Mouse (Mus musculus) heart, adult 9 months (tissue): ENCODE results near the gene Ackr3.

ENCODE experiments used
- DNase-seq, 2 experiments: peaks; one replicate each; pipeline ENCODE4 v3.0.0; 2022; ENCODE audit warnings: low spot score in 2 of 2

Gene Ackr3

DNA sequence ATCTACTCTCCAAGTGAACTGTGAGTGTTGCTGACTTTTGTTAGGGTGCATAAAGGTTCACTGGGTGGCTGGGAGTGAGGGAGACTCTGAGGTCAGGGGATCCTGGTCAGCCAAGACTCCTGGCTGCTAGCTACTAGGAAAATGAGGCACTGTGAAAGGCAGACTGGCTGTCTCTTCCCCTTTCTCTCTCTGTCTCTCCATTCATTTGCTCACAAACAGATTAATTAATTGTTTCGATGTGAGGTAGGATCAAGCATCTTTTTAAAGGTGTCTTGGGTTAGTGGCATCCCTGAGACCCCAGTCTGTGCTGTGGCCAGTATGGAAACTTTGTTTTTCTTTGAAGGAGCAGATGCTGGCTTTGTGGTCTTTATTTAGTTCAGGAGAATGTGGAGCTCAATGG, 1.0 kb downstream of the Ackr3 start:
- DNase-seq: no peak

DNA sequence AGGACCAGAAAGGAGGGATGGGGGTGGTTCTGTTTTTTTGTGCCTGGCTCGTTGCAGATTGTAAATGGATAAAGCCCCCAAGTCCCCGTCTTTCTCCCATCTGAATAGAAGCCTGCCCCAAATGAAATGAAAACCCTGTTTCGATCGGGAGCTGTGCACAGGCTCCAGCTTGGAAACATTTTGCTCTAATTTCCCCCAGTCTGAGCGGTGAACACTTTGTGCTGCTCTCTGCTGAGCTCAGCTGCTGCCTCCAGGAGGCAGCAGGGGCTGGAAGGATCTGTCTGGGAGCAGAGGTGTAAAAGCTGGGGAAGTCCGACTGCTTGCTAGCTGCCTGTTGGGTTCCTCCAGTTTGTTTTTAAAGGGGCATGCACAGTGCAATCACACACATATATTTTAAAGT, 1.4 kb downstream of the Ackr3 start:
- DNase-seq: peak in 1 of 2 experiments; percentile 70

DNA sequence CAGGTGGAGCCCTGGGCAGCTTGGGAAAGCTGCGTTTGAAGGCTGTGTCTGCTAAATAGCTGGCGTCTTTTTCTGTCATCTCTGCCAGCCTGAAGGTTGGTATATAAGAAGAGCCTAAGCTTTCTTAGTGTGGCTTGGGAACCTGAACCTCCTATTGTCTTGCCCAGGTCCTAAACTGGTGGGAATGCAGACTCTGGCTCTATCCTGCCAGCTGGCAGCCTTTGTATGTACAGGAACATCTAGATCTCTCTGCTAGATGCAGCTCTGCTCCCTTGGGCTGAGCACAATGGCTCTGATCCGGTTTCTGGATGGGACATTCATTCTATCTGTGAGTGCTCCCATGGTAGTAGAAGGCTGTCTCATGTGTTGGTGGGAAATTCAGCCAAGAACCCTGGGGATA, 2.9 kb downstream of the Ackr3 start:
- DNase-seq: peak in 1 of 2 experiments; percentile 49

DNA sequence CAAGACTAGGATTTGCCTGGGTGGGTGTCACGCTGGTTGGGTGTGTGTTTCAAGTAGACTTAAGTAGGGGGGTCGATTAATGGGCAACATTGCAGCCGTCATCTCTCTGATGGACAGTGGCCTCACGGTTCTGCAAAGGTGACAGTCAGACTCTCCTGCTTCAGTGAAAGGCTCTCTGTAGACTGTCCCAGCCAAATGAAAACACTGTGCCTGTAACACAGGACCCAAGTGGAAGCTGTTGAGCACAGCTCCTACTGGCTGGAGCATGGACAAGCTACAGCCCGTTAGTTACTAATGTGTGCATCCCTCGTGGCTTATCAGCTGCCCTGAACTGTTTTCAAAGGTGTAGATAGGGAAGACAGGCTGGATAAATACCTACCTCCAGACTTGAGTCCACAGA, 3.5 kb downstream of the Ackr3 start:
- peak in 1 of 2 experiments; percentile 47 for DNase-seq

DNA sequence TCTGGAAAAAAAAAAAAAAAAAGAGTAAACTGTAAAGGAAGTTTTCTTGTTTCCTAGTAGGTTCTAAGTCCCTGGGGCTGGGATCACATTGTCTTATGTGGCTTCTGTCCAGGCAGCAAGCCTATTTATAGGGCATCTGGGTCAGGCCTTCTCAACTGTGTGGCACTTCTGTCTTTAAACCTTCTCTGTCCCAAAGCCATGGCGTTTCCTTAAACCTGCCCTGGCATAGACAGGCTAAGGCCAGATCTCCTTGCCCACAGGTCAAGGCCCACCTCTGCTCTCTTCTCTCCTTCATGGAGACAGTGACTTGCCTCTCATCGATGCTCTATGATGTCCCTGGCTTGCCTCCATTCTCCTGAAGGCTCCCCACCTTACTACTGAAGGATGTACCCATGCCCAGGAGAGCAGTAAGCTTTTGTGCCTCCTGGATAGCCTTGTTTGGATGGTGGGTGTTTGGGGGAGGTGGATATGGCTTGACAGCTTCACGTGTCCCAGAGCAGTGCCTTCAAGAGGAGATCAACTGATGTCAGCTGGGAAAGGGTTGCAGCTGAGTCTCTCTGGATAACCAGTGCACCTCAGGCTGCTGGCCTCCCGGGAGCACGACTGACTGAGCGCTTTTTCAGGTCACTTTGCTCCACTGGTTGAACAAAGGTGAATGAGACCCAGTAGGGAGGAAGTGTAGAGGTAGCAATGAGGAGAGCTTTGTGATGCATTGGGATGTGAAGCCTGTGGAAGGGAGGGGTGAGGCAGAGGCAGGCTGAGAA, 4.1 kb downstream of the Ackr3 start:
- DNase-seq: peak in 1 of 2 experiments; percentile 38

DNA sequence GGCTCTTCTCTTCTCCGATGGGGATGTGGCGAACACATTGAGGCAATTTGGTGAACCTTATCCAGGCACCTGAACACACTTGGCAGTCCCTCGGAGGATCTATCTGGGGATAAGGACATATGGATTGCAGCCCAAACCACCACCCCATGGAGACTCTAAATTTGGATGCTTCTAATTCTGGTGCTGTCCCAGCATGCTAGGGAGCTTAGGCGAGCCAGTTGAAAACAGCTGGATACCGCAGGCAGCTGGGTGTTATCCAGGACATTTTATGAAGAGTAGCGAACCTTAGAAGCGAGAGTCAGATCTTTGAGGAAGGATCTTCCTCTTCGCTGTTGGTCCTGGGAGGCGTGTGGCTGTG, 4.7 kb downstream of the Ackr3 start:
- DNase-seq: peak; percentile 82 to 83

DNA sequence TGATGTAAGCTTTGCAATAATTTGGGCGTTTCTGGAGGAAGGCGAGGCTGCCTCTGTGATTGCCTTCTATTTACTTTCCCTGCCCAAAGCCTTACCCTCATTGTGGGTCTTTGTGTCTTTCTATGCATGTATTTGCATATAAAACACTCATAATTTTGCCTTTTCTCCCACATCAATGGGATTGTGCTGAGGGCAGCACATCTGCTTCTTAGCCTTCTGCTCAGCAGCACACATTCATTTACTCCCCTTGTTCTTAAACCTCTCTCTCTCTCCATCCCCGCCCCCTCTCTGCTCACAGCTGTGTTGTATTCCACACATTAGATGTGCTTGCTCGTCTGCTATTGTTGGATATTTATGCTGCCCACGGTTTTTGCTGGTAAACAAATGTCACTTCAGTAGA, 5.3 kb downstream of the Ackr3 start:
- DNase-seq: no peak

DNA sequence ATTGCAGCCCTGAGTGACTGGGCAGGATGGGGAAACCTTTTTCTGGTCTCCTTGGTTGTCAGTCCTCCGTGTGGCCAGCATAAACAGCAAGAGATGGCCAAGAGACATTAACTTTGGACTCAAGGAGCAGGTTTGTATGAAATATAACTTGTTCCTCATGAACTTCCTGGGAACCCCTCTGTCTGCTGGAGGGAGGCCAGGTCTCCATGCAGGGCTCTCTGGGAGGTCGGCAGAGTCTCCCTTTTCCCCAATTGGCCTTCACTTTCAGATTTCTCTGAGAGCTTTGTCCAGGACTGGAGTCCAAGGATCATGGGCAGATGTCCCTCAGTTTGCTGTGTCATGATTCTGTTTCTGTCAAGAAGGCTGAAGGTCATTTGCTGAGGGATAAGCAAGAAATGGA, 6.0 kb downstream of the Ackr3 start:
- no peak for DNase-seq

DNA sequence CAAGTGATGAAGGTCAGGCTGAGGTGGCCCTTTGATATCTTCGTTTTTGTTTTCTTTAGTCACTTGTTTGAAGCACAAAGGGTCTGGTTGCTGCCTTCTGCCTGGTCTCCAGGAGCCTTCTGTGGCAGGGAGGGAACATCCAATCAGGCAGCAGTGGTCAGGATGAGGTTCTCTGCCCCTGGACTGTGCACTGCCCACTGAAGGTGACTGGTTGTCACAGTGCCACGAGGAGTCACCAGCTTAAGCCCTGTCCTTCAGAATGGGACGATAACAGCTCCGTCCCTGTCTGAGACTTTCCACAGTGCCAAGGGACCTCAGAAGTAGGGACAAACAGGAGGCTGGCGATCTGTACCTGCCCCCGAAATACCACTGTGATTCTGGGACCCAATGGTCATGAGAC, 6.6 kb downstream of the Ackr3 start:
- DNase-seq: no peak

DNA sequence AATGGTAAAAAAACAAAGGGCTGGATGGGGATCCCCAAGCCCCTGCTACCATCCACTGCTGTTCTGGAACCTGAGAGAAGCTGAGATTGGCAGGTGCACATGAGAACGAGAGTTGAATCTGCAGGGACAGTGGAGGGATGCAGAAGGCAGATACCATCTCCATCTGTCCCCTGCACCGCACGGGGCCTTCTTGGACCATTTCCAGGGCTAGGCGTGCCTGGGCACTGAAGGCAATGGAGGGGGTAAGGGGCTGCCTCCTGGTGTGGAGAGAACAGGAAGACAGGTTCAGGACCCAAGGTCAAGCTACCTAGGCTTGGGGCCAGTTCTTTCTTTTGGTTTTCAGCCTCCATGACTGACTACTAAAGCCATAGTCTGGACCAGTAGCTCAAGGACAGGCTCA, 7.0 kb downstream of the Ackr3 start:
- no peak for DNase-seq

DNA sequence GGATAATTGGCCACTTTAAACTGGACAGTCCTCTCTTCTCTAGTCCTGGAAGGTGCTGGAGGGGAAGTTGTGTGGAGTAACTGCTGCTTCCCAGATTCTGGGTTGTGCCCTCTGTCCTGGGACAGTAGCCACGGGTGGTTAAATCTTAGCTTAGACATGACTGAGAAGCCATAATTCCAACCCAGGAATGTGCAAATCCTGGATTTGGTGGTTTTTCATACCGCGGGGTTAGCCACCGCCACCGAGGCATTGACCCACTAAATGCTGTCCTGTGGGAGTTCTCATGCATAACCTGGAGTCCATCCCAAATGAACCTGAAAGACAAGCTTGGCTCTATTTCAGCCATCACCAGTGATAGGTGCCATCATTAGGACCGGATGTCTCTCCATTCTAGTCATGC, 8.6 kb downstream of the Ackr3 start:
- no peak for DNase-seq

DNA sequence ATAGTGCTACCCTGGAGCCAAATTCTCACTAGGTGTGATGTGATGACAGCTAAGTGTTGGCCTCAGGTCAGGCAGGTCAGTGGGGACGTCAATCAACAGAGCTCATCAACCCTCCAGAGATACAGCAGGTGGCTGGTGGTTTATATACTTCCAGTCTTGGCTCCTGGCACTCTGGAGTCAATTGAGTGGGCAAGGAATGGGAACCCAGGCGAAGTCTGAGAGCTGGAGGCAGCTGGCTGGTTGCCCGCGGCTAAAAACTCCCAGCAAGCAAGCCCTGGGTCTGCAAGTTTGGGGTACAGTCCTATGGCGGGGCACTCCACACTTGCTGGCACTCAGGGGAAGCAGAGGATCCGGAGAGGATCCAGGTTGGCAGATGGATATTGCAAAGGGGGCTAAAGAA, 9.1 kb downstream of the Ackr3 start:
- DNase-seq: no peak

DNA sequence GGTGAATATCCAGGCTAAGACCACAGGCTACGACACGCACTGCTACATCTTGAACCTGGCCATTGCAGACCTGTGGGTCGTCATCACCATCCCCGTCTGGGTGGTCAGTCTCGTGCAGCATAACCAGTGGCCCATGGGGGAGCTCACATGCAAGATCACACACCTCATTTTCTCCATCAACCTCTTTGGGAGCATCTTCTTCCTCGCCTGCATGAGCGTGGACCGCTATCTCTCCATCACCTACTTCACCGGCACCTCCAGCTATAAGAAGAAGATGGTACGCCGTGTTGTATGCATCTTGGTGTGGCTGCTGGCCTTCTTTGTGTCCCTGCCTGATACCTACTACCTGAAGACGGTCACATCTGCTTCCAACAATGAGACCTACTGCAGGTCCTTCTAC, 10.2 kb downstream of the Ackr3 start:
- DNase-seq: no peak

DNA sequence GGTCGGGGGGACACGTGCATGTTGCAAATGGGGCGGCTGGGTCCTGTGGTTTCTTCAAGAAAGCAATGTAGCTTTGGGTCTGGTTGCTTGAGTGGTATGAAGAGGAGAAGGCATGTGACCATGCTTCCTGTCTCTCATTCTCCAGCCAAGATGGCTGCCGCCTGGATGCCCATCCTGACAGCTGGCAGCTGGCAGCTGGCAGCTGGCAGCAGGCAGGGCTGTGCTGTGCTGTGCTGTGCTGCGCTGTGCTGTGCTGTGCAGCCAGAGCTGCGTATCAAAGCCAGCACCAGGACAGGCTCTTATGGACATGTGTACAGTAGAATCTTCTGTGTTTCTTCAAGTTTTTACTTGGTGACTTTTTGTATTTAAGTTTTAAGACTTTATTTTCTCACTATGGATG, 11.1 kb downstream of the Ackr3 start:
- DNase-seq: no peak

DNA sequence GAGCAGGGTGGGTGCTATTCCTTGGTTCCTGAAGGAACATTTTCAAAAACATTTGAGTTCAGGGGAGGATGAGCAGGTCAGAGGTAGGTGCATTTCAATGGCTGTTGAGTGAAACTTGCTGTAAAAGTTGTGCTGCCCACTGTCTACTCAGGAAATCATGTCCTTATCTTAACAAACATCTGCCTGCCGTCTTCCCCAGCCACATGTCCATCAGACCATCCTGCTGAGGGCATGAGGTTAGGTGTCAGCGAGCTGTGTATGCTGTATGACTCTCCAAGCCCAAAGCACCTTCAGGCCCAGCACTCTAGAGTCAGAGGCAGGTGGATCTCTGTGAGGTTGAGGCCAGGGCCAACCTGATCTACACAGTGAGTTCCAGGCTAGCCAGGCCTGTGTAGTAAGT, 12.1 kb downstream of the Ackr3 start:
- no peak for DNase-seq

DNA sequence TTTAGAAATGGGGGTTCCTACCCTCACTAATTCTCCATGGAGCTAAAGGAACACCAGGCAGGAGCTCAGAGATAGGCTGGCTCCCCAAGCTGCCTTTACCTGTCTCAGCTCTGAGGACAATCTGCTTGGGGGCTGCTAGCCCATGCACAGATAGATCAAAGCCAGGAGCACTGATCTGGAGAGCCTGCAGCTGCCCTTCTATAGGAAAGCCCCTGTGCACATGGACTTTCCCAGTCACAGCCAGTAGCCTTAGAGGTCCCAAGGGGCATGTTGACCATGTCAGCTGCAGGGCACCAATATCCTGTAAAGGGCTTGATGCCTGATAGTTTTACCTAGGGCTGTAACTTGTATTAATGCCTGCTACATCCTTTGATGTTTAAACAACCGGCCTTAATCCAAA, 12.6 kb downstream of the Ackr3 start:
- no peak for DNase-seq

DNA sequence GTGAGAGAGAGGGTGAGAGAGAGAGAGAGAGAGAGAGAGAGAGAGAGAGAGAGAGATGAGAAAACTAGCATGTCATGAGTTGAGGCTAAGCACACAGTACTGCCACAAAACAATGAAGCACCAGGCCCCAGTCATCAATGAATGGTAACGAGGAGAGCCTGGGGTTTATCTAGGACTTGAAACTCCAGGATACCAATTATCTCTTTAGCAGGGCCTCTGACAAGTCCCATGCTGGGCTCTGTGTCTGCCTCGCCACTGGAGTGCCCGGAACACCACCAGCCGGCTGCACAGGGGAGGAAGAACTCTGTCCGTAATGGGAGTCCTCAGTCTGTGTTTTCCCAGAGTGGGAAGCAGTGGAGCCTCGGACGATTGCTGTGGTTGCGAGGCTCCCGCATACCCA, 16.5 kb downstream of the Ackr3 start:
- no peak for DNase-seq

DNA sequence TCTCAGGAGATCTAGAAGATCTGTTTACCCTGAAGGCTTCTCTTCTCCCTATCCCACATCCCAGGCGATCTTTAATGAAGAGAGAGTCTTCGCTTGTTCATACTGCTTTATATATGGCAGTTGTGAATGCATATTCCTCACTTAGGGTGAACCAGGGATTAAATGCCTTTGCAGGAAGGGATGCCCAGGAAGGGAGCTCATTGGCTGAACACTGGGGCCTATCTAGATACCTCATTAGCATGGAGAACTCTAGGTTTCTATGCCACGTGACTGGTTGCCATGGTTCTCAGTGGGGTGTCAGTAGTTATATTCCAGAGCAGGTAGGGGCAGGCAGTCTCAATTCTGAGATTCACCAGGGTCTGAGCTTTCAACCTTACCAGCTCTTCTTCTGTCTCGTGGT, 17.1 kb downstream of the Ackr3 start:
- DNase-seq: no peak

DNA sequence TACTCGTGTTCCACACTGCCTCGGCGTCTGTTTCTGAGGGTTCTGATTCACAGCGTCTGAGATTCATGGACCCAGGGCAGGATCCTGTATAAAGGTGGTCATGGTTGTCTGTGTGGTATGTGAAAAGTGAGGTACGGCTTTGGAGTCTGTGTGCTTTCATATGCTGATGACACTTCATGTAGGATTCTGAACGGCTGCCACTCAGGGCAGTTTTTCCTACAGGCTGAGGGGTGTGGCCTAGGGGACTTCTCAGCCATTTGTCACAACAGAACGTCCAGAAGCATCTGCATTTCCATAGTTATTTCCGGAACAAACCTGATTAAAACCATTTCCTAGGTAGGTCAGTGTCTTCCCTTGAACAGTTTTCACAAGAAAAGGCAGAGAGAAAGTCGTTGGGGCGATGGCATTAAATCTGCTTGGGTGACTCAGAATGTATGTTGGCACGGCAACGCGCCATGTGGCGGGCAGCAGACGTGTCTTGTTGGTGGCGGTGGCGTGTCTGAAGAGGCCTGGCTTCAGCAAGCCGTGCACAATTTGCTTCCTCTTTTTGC, 18.1 kb downstream of the Ackr3 start:
- DNase-seq: no peak

DNA sequence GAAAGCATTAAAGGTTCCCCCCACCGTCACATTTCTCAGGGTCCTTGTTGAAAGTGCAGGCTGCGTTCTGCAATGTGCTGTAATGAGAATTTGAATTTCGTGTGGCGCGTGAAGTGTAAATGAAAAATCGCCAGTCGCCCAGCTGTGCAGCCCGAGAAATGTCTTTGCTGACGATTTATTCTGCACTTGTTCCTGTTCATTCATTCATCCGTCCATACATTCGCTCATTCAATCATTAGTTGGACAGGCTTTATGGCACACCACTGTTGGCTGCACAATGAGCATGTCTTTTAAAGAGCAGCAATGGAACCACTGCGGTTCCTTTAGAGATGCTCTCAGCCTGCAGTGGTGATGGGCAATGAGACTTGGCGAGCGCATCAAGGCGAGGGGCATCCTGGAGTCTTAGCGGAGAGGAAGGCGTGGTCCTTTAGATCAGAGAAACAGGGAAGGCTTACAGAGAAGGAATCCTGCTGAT, 18.7 kb downstream of the Ackr3 start:
- DNase-seq: no peak

DNA sequence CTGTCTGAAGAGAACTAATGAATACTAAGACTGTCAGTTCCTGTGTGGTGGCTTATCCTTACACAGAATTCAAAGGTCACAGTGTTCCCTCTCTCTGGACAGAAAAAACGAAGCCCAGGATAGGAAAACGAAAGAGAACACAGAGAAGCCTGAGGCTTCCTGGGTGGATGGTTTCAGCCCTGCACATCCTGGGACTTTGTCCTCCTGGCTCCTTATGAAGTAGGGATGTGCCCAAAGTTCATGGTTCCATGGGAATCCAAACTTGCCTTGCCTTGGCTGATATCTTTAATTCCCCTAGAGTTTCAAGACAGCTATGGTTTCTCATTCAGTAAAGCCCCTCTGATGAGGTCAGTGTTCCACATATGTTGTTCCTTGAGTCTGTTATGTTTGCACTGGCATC, 19.2 kb downstream of the Ackr3 start:
- DNase-seq: no peak

DNA sequence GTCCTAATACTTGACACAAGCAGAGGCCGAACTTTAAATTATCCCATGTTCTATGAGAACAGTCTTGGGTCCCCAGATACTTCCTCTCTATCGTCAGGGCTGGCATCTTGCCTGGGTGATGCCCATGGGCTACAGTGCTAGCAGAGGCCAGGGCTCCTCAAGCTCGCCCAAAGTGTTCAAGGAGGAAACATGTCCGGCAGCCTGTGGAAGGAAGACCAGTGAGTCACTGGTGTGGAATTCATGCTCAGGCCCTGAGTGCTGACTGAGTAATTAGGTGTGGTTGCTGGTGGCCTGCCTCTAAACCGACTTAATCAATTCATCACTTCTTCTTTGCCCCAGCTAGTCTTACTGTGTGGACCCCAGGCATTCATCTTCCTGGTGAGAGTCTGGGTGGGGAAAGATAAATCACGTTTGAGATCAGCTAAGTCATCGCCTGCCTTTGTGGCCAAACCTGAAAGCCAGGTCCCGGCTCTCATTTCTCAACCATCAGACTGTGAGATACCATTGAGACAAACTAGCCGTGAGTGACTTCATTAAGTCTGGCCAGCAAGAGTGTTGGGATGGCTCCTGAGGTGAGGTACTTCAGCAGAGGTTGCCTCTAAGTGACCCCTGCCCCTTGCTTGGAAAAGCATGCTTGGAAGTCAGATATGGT, 21.9 kb downstream of the Ackr3 start:
- peak in 1 of 2 experiments; percentile 52 for DNase-seq

DNA sequence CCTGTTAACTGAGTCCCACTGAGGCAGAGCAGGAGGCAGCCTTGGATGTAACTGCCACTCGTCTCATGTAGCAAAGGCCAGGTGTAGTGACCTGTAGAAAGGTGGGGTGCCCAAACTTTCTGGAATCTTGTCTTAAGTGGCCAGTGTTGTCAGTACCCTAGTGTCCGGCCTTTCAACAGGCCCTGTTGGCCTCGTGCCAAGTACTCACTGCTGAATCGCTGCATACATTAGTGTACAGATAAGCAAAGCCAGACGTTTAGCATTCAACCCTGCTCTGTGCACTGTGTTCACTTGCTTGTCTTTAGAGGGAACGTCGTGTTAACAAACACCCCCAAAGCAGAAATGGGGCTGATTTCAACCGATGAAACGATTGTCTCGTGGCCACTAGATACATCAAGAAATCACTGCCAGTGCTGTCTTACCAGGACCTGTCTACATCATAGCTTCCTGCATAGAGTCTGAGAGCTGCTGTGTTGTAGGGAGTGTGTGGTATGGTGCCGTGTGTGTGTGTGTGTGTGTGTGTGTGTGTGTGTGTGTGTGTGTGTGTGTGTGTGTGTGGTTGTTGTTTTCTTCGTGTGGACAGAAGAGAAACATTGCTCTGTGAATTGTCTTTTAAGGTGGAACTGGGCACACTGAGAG, 24.0 kb downstream of the Ackr3 start:
- no peak for DNase-seq
